Mouse (Mus musculus): ENCODE measurements around the gene Myo15.
"Not testable (repeated sequence)": the region's sequence is repeated elsewhere in the genome, so short reads cannot be mapped to it uniquely, and the experiment has no call there.

The Myo15 gene

GRCm38 (mm10) chr11:60509500-60509899, 40.4 kb downstream of the Myo15 start:
- DNase-seq, result no peak

- no peak for DNase-seq
Measured at GRCm38 (mm10) chr11:60511893-60512292, 42.8 kb downstream of the Myo15 start.

GRCm38 (mm10) chr11:60512520-60512919, 43.4 kb downstream of the Myo15 start:
- DNase-seq, result no peak

- DNase-seq, result no peak
Measured at GRCm38 (mm10) chr11:60514941-60515340, 45.8 kb downstream of the Myo15 start.

- DNase-seq, result peak; percentile 18 to 32
Measured at GRCm38 (mm10) chr11:60518305-60518704, 49.2 kb downstream of the Myo15 start.

GRCm38 (mm10) chr11:60522027-60522426, 52.9 kb downstream of the Myo15 start:
- DNase-seq, result no peak

- no peak for DNase-seq
Measured at GRCm38 (mm10) chr11:60522661-60523365, 53.7 kb downstream of the Myo15 start.

GRCm38 (mm10) chr11:60526461-60526860, 57.3 kb downstream of the Myo15 start:
- peak; percentile 84 to 88 for DNase-seq

GRCm38 (mm10) chr11:60535676-60536075, 66.5 kb downstream of the Myo15 start:
- no peak for DNase-seq

GRCm38 (mm10) chr11:60536180-60536858, 67.2 kb downstream of the Myo15 start, which contains the start of gene Alkbh5:
TSS of gene Alkbh5 (plus strand) at chr11:60536381.
- peak; percentile 35 for DNase-seq

- peak; percentile 88 for DNase-seq
Measured at GRCm38 (mm10) chr11:60536859-60537467, 67.8 kb downstream of the Myo15 start.

GRCm38 (mm10) chr11:60537468-60538347, 68.6 kb downstream of the Myo15 start:
- peak; percentile 98 for DNase-seq

- peak; percentile 38 to 47 for DNase-seq
Measured at GRCm38 (mm10) chr11:60538371-60539281, 69.5 kb downstream of the Myo15 start.

GRCm38 (mm10) chr11:60539540-60539939, 70.4 kb downstream of the Myo15 start:
- DNase-seq, result no peak

- peak; percentile 54 to 65 for DNase-seq
Measured at GRCm38 (mm10) chr11:60540002-60540610, 71.0 kb downstream of the Myo15 start.

GRCm38 (mm10) chr11:60540761-60541160, 71.6 kb downstream of the Myo15 start:
- DNase-seq, result peak; percentile 37 to 48

- no peak for DNase-seq
Measured at GRCm38 (mm10) chr11:60541831-60542230, 72.7 kb downstream of the Myo15 start.

GRCm38 (mm10) chr11:60543211-60543610, 74.1 kb downstream of the Myo15 start:
- DNase-seq, result not testable (repeated sequence)

- DNase-seq, result no peak
Measured at GRCm38 (mm10) chr11:60545433-60545832, 76.3 kb downstream of the Myo15 start.

- DNase-seq, result no peak
Measured at GRCm38 (mm10) chr11:60548112-60548511, 79.0 kb downstream of the Myo15 start.

- DNase-seq, result no peak
Measured at GRCm38 (mm10) chr11:60553091-60553490, 84.0 kb downstream of the Myo15 start.

Data from kidney, adult 8-10 months (tissue).